8 mouse cellular contexts compared by ENCODE assay signal in genomic region chr2:26139034-26139544, GRCm38 (mm10). TPM values are rescaled to one million over a fixed set of nuclear protein-coding genes. Genes with fewer than 3 reads are reported as not detected.
DNase-seq lines count a peak whose midpoint lies in the region; ATAC-seq lines count a peak whose summit lies in the region.

No protein-coding gene starts in this region.

- no peak for DNase-seq in kidney, postnatal 25 days
- DNase-seq in embryonic facial prominence, embryonic 10.5 days (ENCODE audit: low spot score), result no peak
- DNase-seq in hindbrain, embryonic 14.5 days (ENCODE audit: low spot score), result no peak
- DNase-seq in gastrocnemius, postnatal 10 days, result no peak
- no peak for DNase-seq in embryo, embryonic 9.5 days (ENCODE audit: extremely low spot score)
- no peak for DNase-seq in urinary bladder, postnatal 25 days (ENCODE audit: low spot score)

- no peak for ATAC-seq in kidney, embryonic 15.5 days (replicated peaks; ENCODE audit: low FRiP score)
- ATAC-seq in hindbrain, embryonic 14.5 days (ENCODE audit: low FRiP score), result no peak
- no peak for ATAC-seq in midbrain, embryonic 16.5 days

- peak overlapping the region; percentile 89 for H3K9ac ChIP-seq in kidney, embryonic 15.5 days
- H3K9ac ChIP-seq in hindbrain, embryonic 14.5 days, result peak overlapping the region; percentile 95
- H3K9ac ChIP-seq in midbrain, embryonic 16.5 days (ENCODE audit: low read depth, low read length), result peak overlapping the region; percentile 93

- H3K27me3 ChIP-seq in kidney, embryonic 15.5 days, result no peaks in the 10 kb centered on the region
- H3K27me3 ChIP-seq in embryonic facial prominence, embryonic 10.5 days (replicated peaks; ENCODE audit: low read depth, poor library complexity, severe bottlenecking), result no peaks in the 10 kb centered on the region
- no peaks in the 10 kb centered on the region for H3K27me3 ChIP-seq in hindbrain, embryonic 14.5 days (ENCODE audit: control insufficient read depth, insufficient read depth, low read length)
- no peaks in the 10 kb centered on the region for H3K27me3 ChIP-seq in midbrain, embryonic 16.5 days (ENCODE audit: control insufficient read depth, insufficient read depth, low read depth, low read length)

- H3K4me1 ChIP-seq in kidney, embryonic 15.5 days, result peaks cover 31% of the 10 kb centered on the region
- H3K4me1 ChIP-seq in embryonic facial prominence, embryonic 10.5 days, result peaks cover 35% of the 10 kb centered on the region
- peaks cover 19% of the 10 kb centered on the region for H3K4me1 ChIP-seq in hindbrain, embryonic 14.5 days (replicated peaks; ENCODE audit: control insufficient read depth, insufficient read depth, low read length)
- peaks cover 17% of the 10 kb centered on the region for H3K4me1 ChIP-seq in midbrain, embryonic 16.5 days (ENCODE audit: control insufficient read depth, insufficient read depth, low read length)

- 55% methylated on average over 7 of the region's 7 CpGs for WGBS in kidney, embryonic 15.5 days
- 56% methylated on average over 7 of the region's 7 CpGs for WGBS in embryonic facial prominence, embryonic 10.5 days
- 55% methylated on average over 7 of the region's 7 CpGs for WGBS in hindbrain, embryonic 14.5 days
- 43% methylated on average over 7 of the region's 7 CpGs for WGBS in midbrain, embryonic 16.5 days

- H3K36me3 ChIP-seq in kidney, embryonic 15.5 days, result peaks cover 27% of the 10 kb centered on the region
- H3K36me3 ChIP-seq in embryonic facial prominence, embryonic 10.5 days (replicated peaks), result peaks cover 32% of the 10 kb centered on the region
- H3K36me3 ChIP-seq in hindbrain, embryonic 14.5 days (replicated peaks; ENCODE audit: control insufficient read depth, insufficient read depth), result no peaks in the 10 kb centered on the region
- H3K36me3 ChIP-seq in midbrain, embryonic 16.5 days (ENCODE audit: control insufficient read depth, insufficient read depth, low read length), result 0 out of 2 replicates have a peak, but pooled peaks cover 4% of the 10 kb centered on the region

- H3K4me3 ChIP-seq in kidney, embryonic 15.5 days (replicated peaks), result peak overlapping the region; percentile 89
- H3K4me3 ChIP-seq in embryonic facial prominence, embryonic 10.5 days, result peak overlapping the region; percentile 91
- H3K4me3 ChIP-seq in hindbrain, embryonic 14.5 days (replicated peaks; ENCODE audit: low read length), result peak overlapping the region; percentile 79
- H3K4me3 ChIP-seq in midbrain, embryonic 16.5 days (ENCODE audit: low read depth, low read length), result peak overlapping the region; percentile 82

- peak overlapping the region; percentile 98 for H3K27ac ChIP-seq in kidney, embryonic 15.5 days
- H3K27ac ChIP-seq in embryonic facial prominence, embryonic 10.5 days (replicated peaks), result peak overlapping the region; percentile 97
- H3K27ac ChIP-seq in hindbrain, embryonic 14.5 days, result peak overlapping the region; percentile 98; the same call in 1 of the 2 replicates
- peak overlapping the region; percentile 99 for H3K27ac ChIP-seq in midbrain, embryonic 16.5 days (ENCODE audit: low read length)

- H3K9me3 ChIP-seq in kidney, embryonic 15.5 days (replicated peaks), result no peaks in the 10 kb centered on the region
- no peaks in the 10 kb centered on the region for H3K9me3 ChIP-seq in embryonic facial prominence, embryonic 10.5 days
- H3K9me3 ChIP-seq in hindbrain, embryonic 14.5 days (ENCODE audit: control insufficient read depth, low read length), result no peaks in the 10 kb centered on the region
- no peaks in the 10 kb centered on the region for H3K9me3 ChIP-seq in midbrain, embryonic 16.5 days (replicated peaks; ENCODE audit: control insufficient read depth, low read length, poor library complexity, severe bottlenecking)

- peak overlapping the region; percentile 80 for H3K4me2 ChIP-seq in kidney, embryonic 15.5 days
- peak overlapping the region; percentile 87 for H3K4me2 ChIP-seq in hindbrain, embryonic 14.5 days (replicated peaks)
- H3K4me2 ChIP-seq in midbrain, embryonic 16.5 days (ENCODE audit: low read length), result peak overlapping the region; percentile 94

RNA-seq across cellular contexts. Expression of gene Nacc2, which starts 16.1 kb away (rescaled TPM):
- 8.7 and 10.5 TPM in 2 replicates for polyA plus RNA-seq in kidney, embryonic 15.5 days (2015; fragmentation: Nextera tagmentation; extraction: Ambion mirVana)
- 5.7 and 5.9 TPM in 2 replicates for polyA plus RNA-seq in embryonic facial prominence, embryonic 10.5 days (2016; fragmentation: Nextera tagmentation; extraction: Ambion mirVana)
- 18.3 and 19.2 TPM in 2 replicates for polyA plus RNA-seq in hindbrain, embryonic 14.5 days (2014; fragmentation: Nextera tagmentation; extraction: Ambion mirVana)
- 14.1 and 18.1 TPM in 2 replicates for polyA plus RNA-seq in midbrain, embryonic 16.5 days (2015; fragmentation: Nextera tagmentation; extraction: Ambion mirVana)
- 10 to 100 TPM; 13.4 to 14.5 TPM for total RNA-seq in gastrocnemius, postnatal 10 days (2021)
